Mouse (Mus musculus): ENCODE measurements around the gene Cd164l2. TPM values are rescaled to one million over a fixed set of nuclear protein-coding genes. Genes with fewer than 3 reads are reported as not detected.
A peak's percentile ranks its signal among the peaks of the same experiment; 100 is the strongest.

Gene Cd164l2
- polyA plus RNA-seq, 1 experiment from 2014 or later = 0.13 TPM

DNA sequence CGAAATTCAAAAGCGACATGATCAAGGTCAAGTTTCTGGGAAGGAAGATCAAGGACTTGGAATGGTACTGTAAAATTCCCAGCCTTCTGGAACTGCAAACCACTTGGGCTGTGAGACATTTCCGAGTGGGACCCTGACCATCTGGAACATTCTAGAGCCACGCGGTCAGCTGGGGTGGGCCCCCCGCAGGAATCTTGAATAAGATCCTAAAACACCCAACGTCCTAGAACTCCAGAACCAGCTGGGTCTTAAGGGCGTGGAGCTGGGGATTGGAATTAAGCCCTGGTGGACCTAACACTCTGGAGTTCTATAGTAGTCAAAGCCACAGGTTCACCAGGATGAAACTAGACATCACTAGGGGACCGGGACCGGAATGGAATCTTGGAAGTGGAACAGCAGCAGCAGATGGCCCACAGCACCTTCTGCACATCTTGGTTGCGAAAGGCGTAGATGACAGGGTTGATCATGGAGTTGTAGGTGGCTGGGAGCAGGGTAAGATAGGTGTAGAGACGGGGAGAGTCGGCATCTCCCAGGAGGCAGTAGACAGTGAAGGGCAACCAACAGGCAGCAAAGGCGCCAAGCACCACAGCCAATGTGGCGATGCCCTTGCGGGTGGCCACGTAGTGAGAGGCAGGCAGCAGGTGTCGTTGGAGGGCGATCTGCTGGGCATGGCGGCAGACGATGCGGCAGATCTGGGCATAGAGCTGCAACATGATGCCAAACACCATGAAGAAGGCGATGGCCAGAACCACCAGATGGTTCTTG, 1.7 kb upstream of the Cd164l2 start:
- ATAC-seq (ENCODE audit: low read depth) = no peak
- Histone ChIP-seq H3K9me3 (replicated peaks; ENCODE audit: control insufficient read depth, low read length) (no peaks in the 10 kb centered on the region), H3K36me3 (ENCODE audit: control insufficient read depth, insufficient read depth) (no peaks in the 10 kb centered on the region), H3K9ac (ENCODE audit: low read depth, low read length) (no peak overlapping the region), H3K27ac (ENCODE audit: low read length) (no peak overlapping the region), H3K4me1 (ENCODE audit: control insufficient read depth, low read depth, low read length) (peaks cover 15% of the 10 kb centered on the region), H3K27me3 (ENCODE audit: control insufficient read depth, insufficient read depth, low read depth, low read length) (peaks cover 49% of the 10 kb centered on the region), H3K4me3 (ENCODE audit: low read depth, low read length) (no peak overlapping the region), H3K4me2 (ENCODE audit: low read depth, low read length) (no peak overlapping the region)
- WGBS (ENCODE audit: insufficient replicate concordance) = 77% methylated on average over 24 of the region's 24 CpGs

DNA sequence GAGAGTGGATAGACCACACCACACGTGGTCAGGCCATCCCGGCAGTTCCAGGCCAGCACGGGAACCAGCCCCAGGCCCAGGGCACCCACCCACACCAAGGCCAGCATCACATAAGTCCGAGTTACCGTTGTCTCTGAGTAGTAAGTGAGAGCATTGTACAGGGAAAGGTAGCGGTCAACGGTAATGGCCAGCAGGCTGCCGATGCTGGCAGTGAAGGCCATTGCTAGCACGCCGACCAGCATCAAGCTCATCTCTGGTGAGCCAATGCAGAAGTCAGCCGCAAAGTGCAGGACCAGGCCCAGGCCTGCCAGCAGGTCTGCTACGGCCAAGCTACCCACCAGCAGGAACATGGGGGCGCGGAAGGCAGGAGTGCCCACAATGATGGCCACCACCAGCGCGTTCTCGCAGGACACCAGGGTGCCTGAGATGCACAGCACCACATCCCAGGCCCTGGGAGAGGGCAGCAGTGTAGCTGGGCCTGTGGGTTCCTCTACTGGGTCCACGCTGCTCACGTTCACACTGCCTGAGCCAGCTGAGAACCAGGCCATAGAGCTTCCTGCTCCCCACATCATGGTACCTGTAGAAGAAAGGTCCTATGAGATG, 1.0 kb upstream of the Cd164l2 start:
- H3K4me1 ChIP-seq (ENCODE audit: control insufficient read depth, low read depth, low read length) = peaks cover 15% of the 10 kb centered on the region
- H3K9ac ChIP-seq (ENCODE audit: low read depth, low read length) = no peak overlapping the region
- H3K9me3 ChIP-seq (replicated peaks; ENCODE audit: control insufficient read depth, low read length) = no peaks in the 10 kb centered on the region
- peaks cover 49% of the 10 kb centered on the region for H3K27me3 ChIP-seq (ENCODE audit: control insufficient read depth, insufficient read depth, low read depth, low read length)
- H3K4me3 ChIP-seq (ENCODE audit: low read depth, low read length) = no peak overlapping the region
- no peak overlapping the region for H3K4me2 ChIP-seq (ENCODE audit: low read depth, low read length)
- H3K36me3 ChIP-seq (ENCODE audit: control insufficient read depth, insufficient read depth) = no peaks in the 10 kb centered on the region
- no peak overlapping the region for H3K27ac ChIP-seq (ENCODE audit: low read length)
- no peak for ATAC-seq (ENCODE audit: low read depth)
- WGBS (ENCODE audit: insufficient replicate concordance) = 83% methylated on average over 19 of the region's 19 CpGs

DNA sequence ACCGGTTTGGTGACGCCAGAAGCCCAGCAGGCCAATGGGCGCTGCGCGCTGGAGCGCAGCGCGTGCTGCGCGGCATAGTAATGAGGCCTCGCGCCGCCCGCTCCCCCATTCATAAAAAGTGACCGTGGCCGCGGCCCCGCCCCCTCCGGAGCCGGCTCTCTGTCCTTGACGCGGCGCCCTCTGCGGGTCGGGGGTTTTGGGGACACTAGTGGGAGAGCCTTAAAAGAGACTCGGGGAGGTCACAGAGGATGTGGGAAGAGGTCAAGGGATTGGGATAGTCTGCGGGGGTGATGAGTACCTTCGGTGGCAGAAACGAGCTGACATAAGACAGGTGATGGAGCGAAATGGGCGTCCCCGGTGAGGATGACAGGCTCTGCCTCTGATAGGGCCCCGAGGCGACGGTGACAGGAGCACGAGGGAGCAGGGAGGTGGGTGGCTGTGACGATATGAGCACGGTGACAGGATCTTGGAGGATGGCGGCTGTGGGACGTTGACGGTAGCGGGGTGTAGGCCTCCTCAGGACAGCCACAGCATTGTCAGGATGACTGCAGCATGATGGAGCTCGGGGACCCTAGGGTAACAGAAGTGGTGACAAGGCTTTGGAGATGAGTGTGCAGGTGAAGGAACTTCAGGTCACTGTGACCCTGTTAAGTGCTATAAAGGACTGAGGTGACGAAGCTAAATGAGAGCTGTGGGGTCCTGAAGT, 784 bp downstream of the Cd164l2 start:
- no peaks in the 10 kb centered on the region for H3K36me3 ChIP-seq (ENCODE audit: control insufficient read depth, insufficient read depth)
- no peak overlapping the region for H3K9ac ChIP-seq (ENCODE audit: low read depth, low read length)
- H3K9me3 ChIP-seq (replicated peaks; ENCODE audit: control insufficient read depth, low read length) = no peaks in the 10 kb centered on the region
- H3K27me3 ChIP-seq (ENCODE audit: control insufficient read depth, insufficient read depth, low read depth, low read length) = peaks cover 49% of the 10 kb centered on the region
- peaks cover 15% of the 10 kb centered on the region for H3K4me1 ChIP-seq (ENCODE audit: control insufficient read depth, low read depth, low read length)
- H3K4me2 ChIP-seq (ENCODE audit: low read depth, low read length) = peak overlapping the region; percentile 82
- 3% methylated on average over 44 of the region's 44 CpGs for WGBS (ENCODE audit: insufficient replicate concordance)
- peak overlapping the region; percentile 61 for H3K4me3 ChIP-seq (ENCODE audit: low read depth, low read length)
- ATAC-seq (ENCODE audit: low read depth) = peak; percentile 83
- H3K27ac ChIP-seq (ENCODE audit: low read length) = no peak overlapping the region

DNA sequence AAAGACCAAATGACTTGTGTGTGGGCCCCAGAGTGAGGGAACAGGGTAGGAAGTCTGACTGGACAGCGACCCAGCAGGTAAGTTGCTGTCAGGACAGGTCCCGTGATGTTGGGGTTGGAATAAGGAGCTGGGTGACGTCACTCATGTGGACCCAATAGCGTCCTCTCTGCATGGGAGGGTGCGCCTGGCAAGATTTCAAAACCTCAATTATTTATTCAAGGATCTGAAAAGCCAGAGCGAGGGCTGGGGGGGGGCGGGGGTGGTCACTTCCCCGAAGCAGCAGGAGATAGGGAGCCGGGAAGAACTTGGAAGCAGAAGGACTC, 1.3 kb downstream of the Cd164l2 start:
- Histone ChIP-seq H3K4me2 (ENCODE audit: low read depth, low read length) (no peak overlapping the region), H3K27me3 (ENCODE audit: control insufficient read depth, insufficient read depth, low read depth, low read length) (peaks cover 52% of the 10 kb centered on the region), H3K36me3 (ENCODE audit: control insufficient read depth, insufficient read depth) (no peaks in the 10 kb centered on the region), H3K4me3 (ENCODE audit: low read depth, low read length) (no peak overlapping the region), H3K4me1 (ENCODE audit: control insufficient read depth, low read depth, low read length) (peaks cover 15% of the 10 kb centered on the region), H3K9ac (ENCODE audit: low read depth, low read length) (no peak overlapping the region), H3K27ac (ENCODE audit: low read length) (no peak overlapping the region), H3K9me3 (replicated peaks; ENCODE audit: control insufficient read depth, low read length) (no peaks in the 10 kb centered on the region)
- 4% methylated on average over 9 of the region's 9 CpGs for WGBS (ENCODE audit: insufficient replicate concordance)
- ATAC-seq (ENCODE audit: low read depth) = no peak

DNA sequence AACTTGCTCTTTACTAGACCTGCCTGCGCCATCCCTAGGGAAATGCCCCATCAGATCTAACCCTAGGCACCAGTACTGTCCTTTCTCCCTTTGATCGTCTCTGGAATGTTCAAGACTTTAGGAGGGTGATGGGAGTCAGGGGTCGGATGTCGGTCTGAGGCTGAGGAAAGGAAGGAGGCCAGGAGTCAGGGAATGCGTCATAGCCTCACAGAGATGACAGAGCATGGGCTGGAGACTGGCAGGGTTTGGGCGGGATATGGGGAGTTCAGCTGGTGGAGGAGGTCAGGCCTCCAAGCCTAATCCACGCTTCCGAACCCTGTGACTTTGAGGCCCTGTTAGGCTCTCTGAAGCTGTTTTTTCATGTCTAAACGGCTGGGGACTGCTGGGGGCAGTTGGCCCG, 1.7 kb downstream of the Cd164l2 start:
- H3K4me2 ChIP-seq (ENCODE audit: low read depth, low read length) = no peak overlapping the region
- H3K4me1 ChIP-seq (ENCODE audit: control insufficient read depth, low read depth, low read length) = peaks cover 15% of the 10 kb centered on the region
- no peak for ATAC-seq (ENCODE audit: low read depth)
- H3K4me3 ChIP-seq (ENCODE audit: low read depth, low read length) = no peak overlapping the region
- no peak overlapping the region for H3K27ac ChIP-seq (ENCODE audit: low read length)
- H3K9ac ChIP-seq (ENCODE audit: low read depth, low read length) = no peak overlapping the region
- H3K27me3 ChIP-seq (ENCODE audit: control insufficient read depth, insufficient read depth, low read depth, low read length) = peaks cover 53% of the 10 kb centered on the region
- H3K9me3 ChIP-seq (replicated peaks; ENCODE audit: control insufficient read depth, low read length) = no peaks in the 10 kb centered on the region
- H3K36me3 ChIP-seq (ENCODE audit: control insufficient read depth, insufficient read depth) = no peaks in the 10 kb centered on the region
- 26% methylated on average over 10 of the region's 10 CpGs for WGBS (ENCODE audit: insufficient replicate concordance)

DNA sequence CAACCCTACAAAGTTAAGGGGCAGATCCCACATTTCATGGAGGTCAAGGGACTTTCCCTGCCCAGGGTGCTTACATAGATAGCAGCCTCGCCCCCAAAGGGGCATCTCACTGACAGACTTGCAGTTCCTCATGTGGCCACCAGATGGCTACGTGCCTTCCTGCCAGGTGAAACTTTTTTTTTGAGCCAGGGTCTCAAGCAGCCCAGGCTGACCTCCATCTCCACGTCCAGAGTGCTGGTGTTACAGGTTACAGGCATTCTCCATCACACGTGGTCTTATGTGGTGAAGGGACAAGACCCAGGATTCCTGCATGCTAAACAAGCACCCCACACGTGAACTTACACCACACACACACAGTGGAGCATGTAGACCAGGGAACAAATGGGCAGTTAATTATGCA, 5.7 kb downstream of the Cd164l2 start:
- H3K27me3 ChIP-seq (ENCODE audit: control insufficient read depth, insufficient read depth, low read depth, low read length) = peaks cover 47% of the 10 kb centered on the region

DNA sequence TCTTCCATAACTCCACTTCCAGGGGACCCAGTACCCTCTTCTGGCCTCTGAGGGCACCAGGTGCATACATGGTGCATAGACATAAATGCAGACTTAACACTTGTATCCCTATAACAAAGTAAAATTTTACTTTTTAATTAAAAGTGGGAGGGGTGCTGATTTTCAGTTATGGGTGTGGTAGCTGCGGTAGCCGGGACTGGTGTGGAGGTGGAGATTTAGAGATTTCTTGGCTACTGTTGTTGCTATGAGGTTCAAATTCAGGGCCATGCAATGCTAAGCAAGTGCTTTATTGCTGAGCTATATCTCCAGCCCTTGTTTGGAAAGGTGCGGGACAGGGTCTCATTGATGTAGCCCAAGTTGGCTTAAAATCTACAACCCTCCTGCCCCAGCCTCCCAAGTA, 6.8 kb downstream of the Cd164l2 start:
- Histone ChIP-seq H3K27me3 (ENCODE audit: control insufficient read depth, insufficient read depth, low read depth, low read length) (peaks cover 40% of the 10 kb centered on the region), H3K9me3 (replicated peaks; ENCODE audit: control insufficient read depth, low read length) (no peaks in the 10 kb centered on the region), H3K27ac (ENCODE audit: low read length) (no peak overlapping the region), H3K4me2 (ENCODE audit: low read depth, low read length) (no peak overlapping the region), H3K4me3 (ENCODE audit: low read depth, low read length) (no peak overlapping the region), H3K36me3 (ENCODE audit: control insufficient read depth, insufficient read depth) (no peaks in the 10 kb centered on the region), H3K4me1 (ENCODE audit: control insufficient read depth, low read depth, low read length) (peaks cover 6% of the 10 kb centered on the region), H3K9ac (ENCODE audit: low read depth, low read length) (no peak overlapping the region)
- 42% methylated on average over 3 of the region's 3 CpGs for WGBS (ENCODE audit: insufficient replicate concordance)
- no peak for ATAC-seq (ENCODE audit: low read depth)

More for the DNA sequence above, 5.7 kb downstream of the Cd164l2 start:
- H3K4me2 ChIP-seq (ENCODE audit: low read depth, low read length) = no peak overlapping the region
- H3K4me3 ChIP-seq (ENCODE audit: low read depth, low read length) = no peak overlapping the region
- 5% methylated on average over 5 of the region's 5 CpGs for WGBS (ENCODE audit: insufficient replicate concordance)
- peaks cover 11% of the 10 kb centered on the region for H3K4me1 ChIP-seq (ENCODE audit: control insufficient read depth, low read depth, low read length)
- H3K9me3 ChIP-seq (replicated peaks; ENCODE audit: control insufficient read depth, low read length) = no peaks in the 10 kb centered on the region
- H3K9ac ChIP-seq (ENCODE audit: low read depth, low read length) = no peak overlapping the region
- no peak overlapping the region for H3K27ac ChIP-seq (ENCODE audit: low read length)
- ATAC-seq (ENCODE audit: low read depth) = no peak
- H3K36me3 ChIP-seq (ENCODE audit: control insufficient read depth, insufficient read depth) = no peaks in the 10 kb centered on the region

DNA sequence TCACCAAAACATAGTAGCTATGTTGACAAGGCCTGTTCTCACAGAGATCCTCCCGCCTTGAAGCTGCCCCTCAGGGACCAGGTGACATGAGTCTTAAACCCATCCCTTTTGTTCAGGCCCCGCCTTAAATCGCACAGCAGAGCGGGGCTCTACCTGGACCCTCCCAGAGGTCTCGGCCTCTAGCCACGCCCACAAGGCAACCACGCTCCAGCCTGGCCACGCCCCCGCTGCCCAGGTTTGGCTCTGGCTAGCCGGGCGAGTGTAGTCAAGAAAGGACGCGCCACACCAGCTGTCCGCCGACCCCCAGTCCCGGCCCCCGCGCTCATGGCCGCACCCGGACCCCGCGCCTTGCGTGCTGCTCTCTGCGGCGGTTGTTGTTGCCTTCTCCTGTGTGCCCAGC, 8.7 kb downstream of the Cd164l2 start:
- Histone ChIP-seq H3K36me3 (ENCODE audit: control insufficient read depth, insufficient read depth) (no peaks in the 10 kb centered on the region), H3K4me3 (ENCODE audit: low read depth, low read length) (peak overlapping the region; percentile 25), H3K27me3 (ENCODE audit: control insufficient read depth, insufficient read depth, low read depth, low read length) (peaks cover 29% of the 10 kb centered on the region), H3K9ac (ENCODE audit: low read depth, low read length) (no peak overlapping the region), H3K9me3 (replicated peaks; ENCODE audit: control insufficient read depth, low read length) (no peaks in the 10 kb centered on the region), H3K27ac (ENCODE audit: low read length) (no peak overlapping the region), H3K4me2 (ENCODE audit: low read depth, low read length) (peak overlapping the region; percentile 51), H3K4me1 (ENCODE audit: control insufficient read depth, low read depth, low read length) (peaks cover 6% of the 10 kb centered on the region)
- ATAC-seq (ENCODE audit: low read depth) = 0 out of 2 replicates have a peak, but pooled peaks have one; percentile 21
- 5% methylated on average over 25 of the region's 25 CpGs for WGBS (ENCODE audit: insufficient replicate concordance)

DNA sequence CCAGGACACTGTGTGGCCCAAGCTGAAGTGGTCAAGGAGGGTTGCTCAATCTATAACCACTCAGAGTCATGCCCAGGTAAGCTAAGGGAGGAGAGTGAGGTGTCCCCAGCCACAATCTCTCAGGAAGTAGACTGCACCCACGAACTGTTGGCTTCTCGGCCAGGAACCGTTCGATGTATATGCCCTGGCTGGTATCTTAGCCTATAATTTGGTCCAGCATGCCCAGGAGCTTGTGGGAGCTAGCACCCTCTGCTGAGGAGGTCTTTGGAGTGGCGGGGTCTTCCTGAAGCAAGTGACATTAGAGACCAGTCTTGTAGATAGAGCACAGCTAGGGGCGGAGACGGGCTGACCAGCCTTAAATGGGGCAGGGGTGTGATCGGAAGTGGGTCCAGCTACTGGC, 9.8 kb downstream of the Cd164l2 start:
- no peak overlapping the region for H3K4me2 ChIP-seq (ENCODE audit: low read depth, low read length)
- 71% methylated on average over 8 of the region's 8 CpGs for WGBS (ENCODE audit: insufficient replicate concordance)
- no peaks in the 10 kb centered on the region for H3K36me3 ChIP-seq (ENCODE audit: control insufficient read depth, insufficient read depth)
- peaks cover 29% of the 10 kb centered on the region for H3K27me3 ChIP-seq (ENCODE audit: control insufficient read depth, insufficient read depth, low read depth, low read length)
- H3K4me3 ChIP-seq (ENCODE audit: low read depth, low read length) = no peak overlapping the region
- no peak overlapping the region for H3K27ac ChIP-seq (ENCODE audit: low read length)
- no peak overlapping the region for H3K9ac ChIP-seq (ENCODE audit: low read depth, low read length)
- ATAC-seq (ENCODE audit: low read depth) = no peak
- H3K9me3 ChIP-seq (replicated peaks; ENCODE audit: control insufficient read depth, low read length) = no peaks in the 10 kb centered on the region
- H3K4me1 ChIP-seq (ENCODE audit: control insufficient read depth, low read depth, low read length) = peaks cover 6% of the 10 kb centered on the region

Data from liver, embryonic 16.5 days (tissue).